Mouse (Mus musculus) bone marrow, adult 2 months (tissue): Measurements from ENCODE around the gene Nap1l4.

Experiments used
- CTCF ChIP-seq: fragments of 200-500 bp; IDR thresholded peaks from 2 replicates; pipeline ENCODE4 v1.5.1; 2011; ENCODE audit warnings: low read length, control low read depth; ENCODE audit not compliant: control insufficient read depth, insufficient read depth
- POLR2A ChIP-seq: fragments of 200-500 bp; IDR thresholded peaks from 2 replicates; pipeline ENCODE4 v1.6.1; 2011; ENCODE audit warnings: low read depth, mild to moderate bottlenecking, control low read depth, low read length, borderline replicate concordance; ENCODE audit not compliant: control insufficient read depth

DNA sequence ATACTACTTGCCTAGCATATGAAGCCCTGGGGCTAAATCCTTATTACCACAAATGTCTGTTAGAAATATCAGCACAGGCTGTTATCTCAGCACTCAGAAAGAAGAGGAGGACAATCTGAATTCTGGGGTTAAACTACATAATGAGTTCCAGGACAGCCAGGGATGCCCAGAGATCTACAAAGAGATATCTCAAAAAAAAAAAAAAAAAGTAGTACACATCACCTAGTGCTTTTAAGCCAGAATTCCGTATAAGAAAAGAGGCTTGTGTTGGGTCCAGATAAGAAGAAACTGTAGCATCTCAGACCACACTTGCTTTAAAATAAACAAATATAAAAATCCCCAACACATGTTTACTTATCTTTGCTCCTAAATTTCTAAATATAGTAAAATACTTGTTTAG lies 10.2 kb downstream of the Nap1l4 start:
- TF ChIP-seq CTCF = no peak
- no peak for TF ChIP-seq POLR2A
